Mouse (Mus musculus) fat pad, adult 2 months (tissue): ENCODE measurements around the gene 1700013F07Rik.
A peak's percentile ranks its signal among the peaks of the same experiment; 100 is the strongest.
"Not testable (repeated sequence)": the region's sequence is repeated elsewhere in the genome, so short reads cannot be mapped to it uniquely, and the experiment has no call there.

Experiments
- DNase-seq: peaks from one replicate; pipeline ENCODE4 v3.0.0-alpha.2; 2011; ENCODE audit warnings: low read depth, low spot score; ENCODE audit errors: extremely low read depth

1700013F07Rik gene

DNA sequence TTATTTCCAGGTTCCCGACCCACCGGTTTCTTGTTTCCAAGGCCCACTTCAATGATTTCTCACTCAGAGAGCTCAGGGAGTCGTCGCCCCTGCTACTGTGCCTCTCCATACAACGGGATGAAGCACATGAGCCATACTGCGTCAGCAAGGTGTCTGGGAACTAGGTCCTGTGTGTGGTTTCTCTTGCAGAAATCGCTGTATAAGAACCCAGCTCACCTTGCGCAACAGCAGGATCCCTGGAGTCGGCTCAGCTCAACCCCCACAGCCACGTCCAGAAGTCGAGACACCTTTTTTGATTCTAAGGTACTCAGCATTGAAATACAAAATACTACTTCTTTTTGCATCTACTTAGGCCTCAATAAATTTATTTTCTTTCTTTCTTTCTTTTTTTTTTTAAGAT is 8.3 kb downstream of the 1700013F07Rik start:
- DNase-seq = no peak

DNA sequence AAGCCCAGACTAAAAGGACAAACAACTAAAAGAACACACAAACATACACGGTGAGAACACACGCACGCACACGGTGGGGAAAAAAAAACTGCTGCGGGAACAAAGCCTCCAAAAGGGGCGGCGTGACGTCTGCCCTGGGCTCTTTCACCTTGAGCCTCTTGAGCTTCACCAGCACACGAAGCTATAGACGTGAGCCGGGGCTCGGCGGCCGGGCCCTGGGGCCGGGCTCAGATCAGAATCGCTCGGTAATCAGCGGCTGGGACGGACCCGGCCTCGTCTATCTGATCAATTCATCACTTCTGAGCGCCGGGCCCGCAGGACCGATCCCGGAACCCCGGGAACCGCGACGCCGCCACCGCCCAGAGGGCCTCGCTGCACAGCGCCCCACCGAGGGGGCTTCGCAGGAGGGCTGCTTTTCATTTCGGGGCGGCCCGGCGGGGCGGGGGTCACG is 20.2 kb downstream of the 1700013F07Rik start:
- DNase-seq = no peak

DNA sequence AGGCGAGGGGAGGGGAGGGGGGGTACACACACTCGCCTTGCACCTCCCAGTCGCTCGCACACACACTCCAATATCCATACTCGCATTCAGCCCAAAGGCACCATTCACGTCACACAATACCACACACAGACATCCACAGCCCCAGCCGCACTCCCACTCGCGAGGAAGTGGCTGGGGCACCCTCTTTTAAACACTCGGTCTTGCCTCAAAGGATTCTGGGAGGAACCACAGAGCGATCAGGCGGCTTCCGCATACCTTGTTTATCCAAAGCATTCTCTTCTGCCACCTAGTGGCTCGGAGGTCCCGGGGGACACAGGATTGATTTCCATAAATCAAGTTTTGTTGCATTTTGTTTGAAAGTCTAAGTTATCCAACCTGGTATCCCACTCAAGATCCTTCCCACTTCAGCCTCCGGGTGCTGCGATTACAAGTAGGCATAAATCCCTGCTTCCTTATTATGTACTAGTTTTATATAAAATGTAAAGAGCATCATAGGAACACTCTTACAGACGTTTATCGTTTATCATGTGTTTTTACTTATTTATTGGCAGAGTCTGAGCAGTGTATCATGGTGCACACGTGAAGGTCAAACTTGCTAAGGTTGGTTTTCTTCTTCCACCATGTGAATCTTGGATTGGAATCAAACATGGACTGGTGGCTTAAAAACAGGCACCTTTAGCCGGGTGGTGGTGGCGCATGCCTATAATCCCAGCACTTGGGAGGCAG is 20.8 kb downstream of the 1700013F07Rik start:
- peak; percentile 63 for DNase-seq

DNA sequence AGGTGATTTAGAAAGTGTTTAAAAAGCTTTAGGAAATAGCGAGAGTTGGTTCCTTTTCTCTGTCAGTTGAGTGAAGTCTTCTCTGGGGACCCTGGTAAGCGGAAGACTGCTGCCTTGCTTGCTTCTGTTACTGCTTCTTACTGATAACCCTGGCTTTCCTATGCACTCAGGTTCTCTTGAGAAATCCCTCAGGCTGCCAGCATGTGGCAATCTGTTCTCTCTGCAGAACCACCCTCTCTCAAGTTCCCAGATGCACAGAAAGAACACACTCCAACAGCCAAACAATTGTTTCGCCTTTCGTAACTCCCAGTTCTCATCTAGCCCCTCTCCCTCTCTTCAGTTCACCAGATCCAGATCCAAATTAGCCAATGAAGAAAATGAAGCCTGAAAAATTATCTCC is 23.9 kb downstream of the 1700013F07Rik start:
- no peak for DNase-seq

DNA sequence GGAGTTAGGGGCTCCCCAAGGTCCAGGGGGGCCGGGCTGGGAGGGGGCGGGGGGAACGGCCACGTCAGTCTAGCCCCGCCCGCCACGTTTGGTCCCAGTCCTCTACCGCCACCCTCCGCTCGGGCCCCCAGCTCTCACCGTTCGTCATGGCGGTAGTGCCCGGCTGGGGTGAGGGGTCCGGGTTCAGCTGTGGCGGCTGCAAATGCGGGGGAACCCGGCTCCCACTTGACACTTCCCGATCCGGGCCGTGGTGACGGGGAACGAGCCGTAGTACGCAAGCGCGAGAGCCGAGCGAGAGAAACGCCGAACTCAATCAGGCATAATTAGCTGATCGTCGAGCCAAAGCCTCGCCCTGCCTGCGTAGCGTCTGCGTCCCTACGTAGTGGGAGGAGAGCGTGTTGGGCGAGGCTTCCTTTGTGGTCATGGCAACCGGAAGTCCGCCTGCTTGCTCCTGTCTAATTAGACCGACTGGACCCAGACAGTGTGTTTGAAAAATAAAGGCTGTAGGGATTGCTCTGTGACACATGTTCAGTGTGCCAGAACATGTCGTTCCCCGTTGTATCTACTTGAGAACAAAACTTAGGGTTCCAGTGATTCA is 28.3 kb downstream of the 1700013F07Rik start, which contains the start of gene Tmem167b:
TSS of gene Tmem167b (minus strand) at position 334 of the 598 bp plus-strand sequence.
- peak; percentile 82 for DNase-seq

DNA sequence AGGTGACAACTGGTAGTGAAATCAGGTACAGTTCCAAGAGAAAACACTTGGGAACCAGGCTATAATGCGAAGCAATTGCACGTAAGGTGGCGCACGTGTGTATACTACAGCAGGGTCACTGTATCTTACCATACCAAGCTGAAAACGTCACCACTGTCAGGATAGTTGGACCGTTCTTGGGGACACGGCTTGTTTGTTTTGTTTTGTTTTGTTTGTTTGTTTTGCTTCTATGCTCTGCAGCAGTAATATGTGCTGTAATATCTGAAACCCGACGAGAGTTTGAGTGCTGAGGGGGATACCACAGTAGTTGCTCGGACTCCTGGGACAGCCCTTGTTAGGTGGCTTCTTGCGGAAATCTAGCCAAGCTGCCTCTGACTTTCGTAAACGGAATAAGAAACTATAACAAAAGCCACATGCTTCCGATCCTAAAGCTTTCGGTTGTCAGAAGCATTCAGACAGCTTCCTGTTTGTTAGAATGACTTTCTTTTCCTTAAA is 28.9 kb downstream of the 1700013F07Rik start:
- DNase-seq = no peak

DNA sequence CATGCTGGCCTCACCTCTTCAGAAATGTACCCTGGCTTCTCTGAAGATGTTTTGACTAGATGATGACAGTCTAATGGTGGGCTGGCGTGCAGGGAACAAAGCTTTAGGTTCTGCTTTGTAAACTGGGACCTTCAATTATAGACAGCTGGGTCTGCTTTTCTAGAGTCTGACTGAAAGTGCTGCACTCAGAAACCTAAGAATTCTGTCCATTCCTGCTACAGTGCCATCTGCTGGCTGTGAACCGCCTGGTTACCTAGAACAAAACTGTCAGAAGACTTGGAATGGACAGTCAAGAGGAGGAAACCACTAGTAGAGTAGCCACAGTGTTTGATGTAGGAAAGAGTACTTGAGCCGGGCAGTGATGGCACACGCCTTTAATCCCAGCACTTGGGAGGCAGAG is 29.4 kb downstream of the 1700013F07Rik start:
- DNase-seq = no peak

DNA sequence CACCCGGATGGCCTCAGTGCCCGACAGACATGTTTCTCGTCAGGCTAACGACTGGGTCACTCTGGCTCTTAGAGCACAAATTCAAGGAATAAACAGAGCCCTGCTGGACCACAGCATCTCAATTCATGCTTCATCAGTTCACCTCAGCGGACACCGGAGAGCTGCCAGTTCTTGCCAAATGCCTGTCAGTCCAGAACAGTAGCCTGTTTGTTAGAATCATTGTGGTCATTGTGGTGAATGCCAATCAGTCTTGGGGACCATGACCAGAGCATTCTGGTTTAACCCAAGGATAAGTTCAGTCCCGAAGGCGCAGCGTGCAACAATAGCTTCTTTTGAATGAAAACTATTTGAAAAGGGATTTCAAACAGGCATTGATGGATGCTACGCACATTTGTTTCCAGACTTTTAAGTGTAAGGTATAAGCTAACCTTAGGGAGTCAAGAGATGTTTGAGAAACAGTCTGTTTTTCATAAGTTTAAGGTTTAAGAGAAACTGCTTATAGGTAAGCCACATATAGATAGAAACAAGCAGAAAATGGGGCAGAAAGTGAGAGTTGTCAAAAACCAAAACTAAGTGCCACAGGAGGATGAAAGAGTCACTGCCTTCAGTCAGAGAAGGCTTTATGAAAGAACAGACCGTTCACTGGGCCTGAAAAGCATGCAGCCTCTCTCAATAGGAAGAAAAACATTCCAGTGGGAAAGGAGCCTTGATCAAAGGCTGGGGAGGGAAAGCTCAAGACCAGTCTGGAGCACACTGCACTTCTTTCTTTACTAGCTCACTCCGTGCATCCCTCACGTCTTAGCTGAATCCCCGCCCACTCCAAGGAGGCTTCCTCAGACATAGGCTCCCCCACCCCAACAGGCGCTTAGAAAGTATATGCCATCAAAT is 34.3 kb downstream of the 1700013F07Rik start:
- no peak for DNase-seq

DNA sequence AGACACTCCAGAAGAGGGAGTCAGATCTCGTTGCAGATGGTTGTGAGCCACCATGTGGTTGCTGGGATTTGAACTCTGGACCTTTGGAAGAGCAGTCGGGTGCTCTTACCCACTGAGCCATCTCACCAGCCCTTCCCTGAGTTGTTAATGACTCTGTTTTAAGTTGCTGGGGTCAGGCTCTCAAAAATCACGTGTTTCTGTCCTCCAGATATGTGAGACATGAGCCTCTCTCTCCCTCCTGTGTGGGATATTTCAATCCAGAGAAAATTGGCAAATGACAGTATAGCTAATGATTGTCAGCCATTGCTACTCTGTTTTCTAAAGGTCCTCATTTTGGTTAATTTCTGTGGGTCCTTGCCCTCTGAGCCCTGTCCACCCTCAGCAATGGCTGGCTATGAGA is 35.7 kb downstream of the 1700013F07Rik start:
- DNase-seq = not testable (repeated sequence)

DNA sequence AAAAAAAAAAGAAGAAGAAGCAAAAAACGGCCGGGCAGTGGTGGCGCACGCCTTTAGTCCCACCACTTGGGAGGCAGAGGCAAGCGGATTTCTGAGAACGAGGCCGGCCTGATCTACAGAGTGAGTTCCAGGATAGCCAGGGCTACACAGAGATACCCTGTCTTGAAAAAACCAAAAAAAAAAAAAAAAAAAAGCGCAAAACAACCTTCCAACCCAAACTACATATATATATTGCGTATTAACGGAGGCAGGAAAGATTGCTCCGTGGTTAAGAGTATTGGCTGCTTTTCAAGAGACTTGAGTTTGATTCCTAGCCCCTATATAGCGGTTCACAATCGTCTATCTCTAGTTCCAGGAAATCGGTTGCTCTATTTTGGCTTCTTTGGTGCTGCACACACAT is 36.9 kb downstream of the 1700013F07Rik start:
- DNase-seq = no peak

DNA sequence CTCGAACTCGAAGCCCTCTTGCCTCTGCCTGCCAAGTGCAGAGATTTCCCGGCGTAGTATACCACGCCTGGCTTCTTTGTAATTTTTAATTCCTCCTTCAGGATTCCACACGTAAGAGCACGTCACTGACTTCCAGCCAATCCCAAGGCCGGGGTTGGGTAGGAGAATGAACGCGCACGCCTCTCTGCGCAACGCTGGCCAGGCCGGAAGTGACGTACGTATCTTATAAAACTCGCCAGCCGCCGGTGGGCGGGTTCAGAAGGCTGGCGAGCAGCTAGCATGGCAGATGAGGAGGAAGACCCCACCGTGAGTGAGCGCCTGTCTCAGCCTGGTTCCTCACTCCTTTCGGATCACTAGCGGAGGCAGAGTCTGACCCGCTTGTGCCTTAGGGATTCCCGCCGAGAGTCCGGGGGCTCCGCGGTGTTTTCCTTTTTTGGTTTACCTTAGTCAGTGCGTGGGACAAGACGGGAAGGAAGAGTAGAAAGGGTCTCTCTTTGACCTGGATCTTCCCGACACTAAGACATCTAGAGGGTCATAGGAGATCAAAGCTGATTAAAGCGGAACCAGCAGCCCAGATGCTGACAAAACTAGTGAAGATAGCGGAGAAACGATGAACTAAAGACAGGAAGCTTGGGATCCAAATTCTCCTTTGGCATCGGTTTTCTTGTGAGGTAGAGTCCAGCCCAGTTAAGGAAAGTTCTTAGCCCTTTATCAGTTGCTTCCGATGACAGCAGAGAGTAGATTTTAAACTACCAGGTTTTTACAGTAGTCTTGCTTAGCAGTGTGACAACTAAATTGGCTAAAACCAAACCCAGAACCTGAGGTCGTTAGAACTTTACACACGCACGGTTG is 37.7 kb downstream of the 1700013F07Rik start, which contains the start of gene Taf13:
TSS of gene Taf13 (plus strand) at position 256 of the 852 bp plus-strand sequence.
- peak; percentile 63 for DNase-seq

DNA sequence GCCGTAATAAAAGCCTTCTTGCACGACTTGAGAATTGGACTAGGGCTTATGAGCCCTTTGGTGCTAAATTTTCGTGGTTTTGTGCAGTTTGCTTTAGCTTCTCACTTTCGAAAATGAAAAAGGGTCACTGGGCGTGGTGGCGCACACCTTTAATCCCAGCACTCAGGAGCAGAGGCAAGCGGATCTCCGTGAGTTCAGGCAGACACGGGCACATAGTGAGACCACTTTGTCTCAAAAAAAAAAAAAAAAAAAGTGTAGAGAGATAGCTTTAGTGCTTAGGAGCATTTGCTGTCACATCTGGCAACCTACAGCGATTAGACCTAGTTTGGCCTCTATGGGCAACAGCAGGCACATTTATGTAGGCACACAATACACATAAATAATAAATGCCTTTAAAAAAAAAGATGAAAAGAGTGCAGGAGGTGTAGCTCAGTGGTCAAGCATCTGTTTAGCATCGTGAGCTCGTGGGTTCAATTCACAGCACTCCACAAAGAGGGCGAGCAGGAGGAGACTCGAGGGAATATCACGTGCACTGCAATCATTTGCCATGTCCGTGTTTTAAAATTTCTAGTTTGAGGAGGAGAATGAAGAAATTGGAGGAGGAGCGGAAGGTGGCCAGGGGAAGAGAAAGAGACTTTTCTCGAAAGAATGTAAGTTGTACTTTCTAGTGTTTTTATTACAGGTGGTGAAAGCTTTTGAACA is 38.5 kb downstream of the 1700013F07Rik start:
- no peak for DNase-seq

DNA sequence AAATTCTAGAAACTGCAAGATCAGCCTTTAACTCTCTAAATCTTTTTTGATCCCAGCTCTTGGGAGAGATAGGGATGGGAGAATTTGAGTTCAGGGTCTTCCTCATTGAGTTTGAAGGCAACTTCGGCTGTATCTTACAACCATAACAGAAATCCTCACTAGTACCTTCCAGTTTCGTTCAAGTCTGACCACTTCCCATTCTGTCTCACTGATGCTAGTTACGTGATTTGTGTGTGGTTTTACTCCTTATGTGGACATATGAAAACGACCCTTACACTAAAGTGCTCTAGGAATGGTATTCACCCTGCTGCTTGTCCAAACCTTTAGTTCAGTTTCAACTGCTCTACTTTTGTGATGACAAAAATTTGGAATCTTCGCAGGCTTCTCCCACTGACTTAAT is 40.1 kb downstream of the 1700013F07Rik start:
- no peak for DNase-seq

DNA sequence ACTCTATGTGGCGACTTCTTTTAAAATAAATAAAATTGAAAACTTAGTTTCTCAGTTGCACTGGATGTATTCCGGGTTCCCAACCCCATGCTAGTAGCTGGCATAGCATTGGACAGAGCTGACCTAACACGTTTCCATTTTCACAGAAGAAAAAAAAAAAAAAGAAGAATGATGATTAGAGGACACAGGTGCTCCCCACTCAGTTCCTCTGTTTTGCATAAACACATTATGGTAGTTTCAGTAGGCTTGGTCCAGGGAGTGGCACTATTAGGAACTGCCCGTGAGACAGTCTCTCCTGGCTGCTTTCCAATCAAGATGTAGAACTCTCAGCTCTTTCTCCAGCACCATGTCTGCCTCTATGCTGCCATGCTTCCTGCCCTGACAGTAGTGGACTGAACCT is 50.6 kb downstream of the 1700013F07Rik start:
- DNase-seq = no peak

DNA sequence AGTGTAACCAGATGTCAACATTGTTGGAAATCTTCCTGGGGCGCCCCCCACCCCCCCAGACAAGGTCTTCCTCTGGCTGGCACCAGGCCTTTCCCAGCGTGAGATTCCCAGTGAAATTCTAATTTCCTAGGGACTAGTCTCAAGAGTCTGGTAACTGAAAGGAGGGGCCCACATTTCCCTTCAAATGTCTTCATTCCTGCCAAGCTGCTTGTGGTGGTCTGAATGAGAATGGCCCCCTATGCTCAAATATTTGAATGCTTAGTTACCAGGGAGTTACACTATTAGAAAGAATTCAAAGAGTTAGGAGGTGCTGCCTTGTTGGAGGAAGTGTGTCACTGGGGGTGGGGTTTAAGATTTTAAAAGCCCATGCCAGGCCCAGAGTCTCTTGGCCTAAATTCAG is 54.5 kb downstream of the 1700013F07Rik start:
- no peak for DNase-seq

DNA sequence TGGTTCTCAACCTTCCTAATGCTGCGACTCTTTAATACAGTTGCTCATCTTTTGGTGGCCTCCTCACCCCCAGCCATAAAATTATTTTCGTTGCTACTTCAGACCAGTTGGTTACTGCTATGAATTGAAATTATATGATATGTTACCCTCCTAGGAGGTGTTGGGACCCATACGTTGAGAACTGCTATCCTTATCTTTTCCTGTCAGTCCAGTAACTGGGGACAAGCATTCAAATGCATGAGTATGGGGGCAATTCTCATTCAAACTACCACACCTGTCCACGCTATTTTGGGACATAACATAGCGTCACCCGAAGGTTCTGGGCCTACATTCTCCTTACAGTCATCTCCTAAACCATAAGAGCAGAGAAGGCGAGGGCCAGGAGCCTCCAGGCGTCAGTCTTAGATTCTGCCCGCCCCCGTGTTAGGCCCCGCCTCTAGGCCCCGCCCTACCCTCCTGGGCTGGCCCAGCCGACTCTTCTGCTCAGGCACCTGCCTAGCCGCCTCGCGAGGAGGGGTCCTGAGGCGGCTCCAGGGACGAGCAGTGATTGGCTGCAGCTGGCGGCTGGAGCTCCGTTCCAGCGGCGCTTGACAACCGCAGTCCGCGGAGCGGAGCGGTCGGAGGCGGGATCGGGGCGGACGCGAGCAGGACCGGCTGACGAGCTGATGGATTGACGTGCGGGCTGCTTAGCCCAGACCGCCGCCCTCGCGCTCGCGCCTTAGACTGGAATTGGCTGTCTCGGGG is 57.0 kb downstream of the 1700013F07Rik start, which contains the start of gene Wdr47:
TSS of gene Wdr47 (plus strand) at position 494 of the 744 bp plus-strand sequence.
- DNase-seq = peak; percentile 36

DNA sequence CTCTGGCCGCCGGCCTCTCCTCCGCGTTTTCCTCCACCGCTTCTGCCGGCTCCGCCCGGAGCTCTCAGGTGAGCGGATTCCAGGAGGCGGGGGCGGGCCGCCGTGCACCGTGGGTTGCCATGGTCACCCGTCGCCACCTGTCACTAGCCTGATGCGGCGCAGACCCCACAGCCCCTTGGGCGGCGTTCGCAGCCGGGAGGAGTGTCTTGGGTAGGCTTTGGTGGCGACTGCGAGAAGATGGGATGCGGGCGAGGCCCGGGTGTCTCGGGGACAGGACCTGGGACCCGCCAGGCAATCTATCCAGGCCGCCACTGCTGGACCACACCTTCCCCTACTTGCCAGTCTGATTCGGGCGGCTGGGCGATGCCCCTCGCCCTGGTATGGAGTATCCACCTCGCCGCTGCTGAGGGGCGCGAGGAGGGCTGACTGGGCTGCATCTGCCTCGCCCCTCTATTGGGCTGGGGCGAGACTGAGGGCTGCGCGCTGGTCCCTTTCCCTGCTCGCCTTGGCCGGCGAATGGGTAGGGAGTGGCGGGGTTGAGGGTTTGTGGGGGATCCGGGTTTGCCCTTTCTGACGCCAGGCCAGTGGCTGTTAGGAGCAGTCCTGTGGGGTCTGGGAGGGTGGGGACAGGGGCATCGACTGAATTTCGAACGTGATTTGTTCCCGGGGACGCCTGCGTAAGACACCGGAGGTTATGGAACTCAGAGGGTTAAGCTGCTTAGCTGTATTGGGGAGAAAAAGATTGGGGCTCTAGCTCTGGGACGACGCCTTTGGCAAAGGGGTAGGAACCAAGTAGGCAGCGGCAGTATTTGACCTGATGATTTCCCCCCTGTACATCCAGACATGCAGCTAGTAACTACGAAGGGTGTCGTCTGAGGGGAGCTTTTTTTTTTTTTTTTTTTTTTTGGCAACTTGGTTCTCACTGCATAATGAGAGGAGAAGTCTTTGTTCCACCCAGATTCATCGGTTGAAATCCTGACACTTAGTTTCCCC is 57.9 kb downstream of the 1700013F07Rik start:
- no peak for DNase-seq
